Mouse (Mus musculus) midbrain, embryonic 13.5 days (tissue): Measurements from ENCODE around the gene Ttc24. TPM values are rescaled to one million over a fixed set of nuclear protein-coding genes. Genes with fewer than 3 reads are reported as not detected.

Experiments
- ATAC-seq: fragments of 200-750 bp; cut with Nextera tagmentation; 2 replicates; pipeline ENCODE4 v1.8.0; 2017; ENCODE audit warnings: mild to moderate bottlenecking, moderate TSS enrichment, moderate library complexity
- H3K27ac ChIP-seq: fragments of 300-500 bp; sonication (generic); 2 replicates; pipeline ENCODE4 v1.5.1; 2015; ENCODE audit warnings: inconsistent platforms, mild to moderate bottlenecking, moderate library complexity
- H3K27me3 ChIP-seq: fragments of 300-500 bp; sonication (generic); 2 replicates; pipeline ENCODE4 v1.6.1; 2015; ENCODE audit warnings: mild to moderate bottlenecking, inconsistent platforms
- H3K36me3 ChIP-seq: fragments of 300-500 bp; sonication (generic); 2 replicates; pipeline ENCODE4 v1.6.1; 2015; ENCODE audit warnings: mild to moderate bottlenecking, inconsistent platforms
- H3K4me1 ChIP-seq: fragments of 300-500 bp; sonication (generic); replicated peaks from 2 replicates; pipeline ENCODE4 v1.6.1; 2015; ENCODE audit warnings: inconsistent platforms
- H3K4me2 ChIP-seq: fragments of 300-500 bp; sonication (generic); replicated peaks from 2 replicates; pipeline ENCODE4 v1.6.1; 2015; ENCODE audit warnings: moderate library complexity, mild to moderate bottlenecking, inconsistent platforms
- H3K4me3 ChIP-seq: fragments of 300-500 bp; sonication (generic); replicated peaks from 2 replicates; pipeline ENCODE4 v1.5.1; 2015; ENCODE audit warnings: mild to moderate bottlenecking, inconsistent platforms
- H3K9ac ChIP-seq: fragments of 300-500 bp; sonication (generic); replicated peaks from 2 replicates; pipeline ENCODE4 v1.6.1; 2015; ENCODE audit warnings: mild to moderate bottlenecking, inconsistent platforms
- H3K9me3 ChIP-seq: fragments of 300-500 bp; sonication (generic); 2 replicates; pipeline ENCODE4 v1.6.1; 2016; ENCODE audit warnings: mild to moderate bottlenecking, inconsistent platforms
- WGBS: fragments of 180-500 bp; shearing (Covaris S2); methylation state at CpG from one replicate; pipeline ENCODE4 v1.1.7; 2015; 5-methylcytosine and 5-hydroxymethylcytosine counted together
- polyA plus RNA-seq: library from polyadenylated mRNA; unstranded; fragments of >200 nt; fragmentation: Nextera tagmentation; extraction: Ambion mirVana; gene quantifications from 2 replicates; pipeline ENCODE4 v1.2.1, GENCODE M21; 2015

Ttc24 gene
- polyA plus RNA-seq, 1 experiment from 2014 or later: not detected

- H3K9me3 ChIP-seq: no peaks in the 10 kb centered on the region
- H3K27me3 ChIP-seq: no peaks in the 10 kb centered on the region
- H3K4me2 ChIP-seq: no peak overlapping the region
- no peaks in the 10 kb centered on the region for H3K4me1 ChIP-seq
- no peak overlapping the region for H3K4me3 ChIP-seq
- ATAC-seq: no peak
- no peak overlapping the region for H3K9ac ChIP-seq
- WGBS: 91% methylated on average over 3 of the region's 3 CpGs
- no peak overlapping the region for H3K27ac ChIP-seq
- peaks cover 57% of the 10 kb centered on the region for H3K36me3 ChIP-seq
These were observed 22.1 kb upstream of the Ttc24 start for GRCm38 (mm10) chr3:88100251-88100650.

GRCm38 (mm10) chr3:88097666-88098065, 19.6 kb upstream of the Ttc24 start:
- ATAC-seq: no peak
- no peaks in the 10 kb centered on the region for H3K27me3 ChIP-seq
- no peak overlapping the region for H3K27ac ChIP-seq
- WGBS: 93% methylated on average over 6 of the region's 6 CpGs
- H3K9me3 ChIP-seq: no peaks in the 10 kb centered on the region
- no peak overlapping the region for H3K4me3 ChIP-seq
- peaks cover 48% of the 10 kb centered on the region for H3K36me3 ChIP-seq
- no peak overlapping the region for H3K9ac ChIP-seq
- no peak overlapping the region for H3K4me2 ChIP-seq
- no peaks in the 10 kb centered on the region for H3K4me1 ChIP-seq

DNA sequence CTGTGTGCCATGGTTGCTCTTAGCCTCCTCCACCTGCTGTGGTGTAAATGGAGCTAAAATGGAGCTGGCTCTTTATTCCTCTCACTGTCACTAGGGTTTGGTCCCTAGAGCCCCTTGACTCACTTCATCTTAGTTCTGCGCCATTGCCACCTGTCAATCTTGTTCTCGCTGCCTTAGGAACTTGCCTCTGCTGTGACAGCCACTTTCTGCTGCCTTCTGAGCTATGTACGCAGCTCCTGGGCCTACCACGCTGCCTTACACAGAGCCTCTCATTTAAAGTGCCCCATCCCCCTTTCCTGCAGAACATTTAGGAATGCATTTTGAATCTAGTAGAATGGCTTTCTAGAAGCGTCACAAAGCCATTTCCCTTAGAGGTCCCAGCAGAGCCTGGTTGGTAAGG, 16.0 kb upstream of the Ttc24 start:
- peaks cover 47% of the 10 kb centered on the region for H3K36me3 ChIP-seq
- 84% methylated on average over 5 of the region's 5 CpGs for WGBS
- no peak for ATAC-seq
- no peak overlapping the region for H3K4me3 ChIP-seq
- no peak overlapping the region for H3K27ac ChIP-seq
- H3K27me3 ChIP-seq: no peaks in the 10 kb centered on the region
- no peak overlapping the region for H3K4me2 ChIP-seq
- H3K9ac ChIP-seq: no peak overlapping the region
- H3K9me3 ChIP-seq: no peaks in the 10 kb centered on the region
- H3K4me1 ChIP-seq: no peaks in the 10 kb centered on the region

DNA sequence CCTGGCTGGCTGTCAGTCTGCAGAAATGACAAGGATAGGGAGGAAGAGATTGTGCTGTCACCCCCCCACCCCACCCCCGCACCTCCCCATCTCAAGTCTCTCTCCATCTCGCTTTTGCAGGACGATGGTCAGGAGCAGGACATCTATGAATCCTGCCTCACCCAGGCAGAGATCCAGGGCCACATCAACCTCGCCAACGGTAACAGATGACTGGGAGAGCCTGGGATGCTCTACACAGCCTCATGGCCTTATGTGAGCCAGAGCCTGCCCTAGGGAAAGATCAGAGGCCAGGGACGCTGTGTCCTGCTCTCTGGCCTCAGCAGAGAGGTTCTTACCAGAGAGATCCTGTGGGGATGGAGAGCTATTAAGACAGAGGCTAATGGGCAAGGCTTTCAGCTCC, 12.5 kb upstream of the Ttc24 start:
- Histone ChIP-seq H3K9me3 (no peaks in the 10 kb centered on the region), H3K27me3 (no peaks in the 10 kb centered on the region), H3K27ac (no peak overlapping the region), H3K4me3 (no peak overlapping the region), H3K36me3 (peaks cover 33% of the 10 kb centered on the region), H3K4me1 (no peaks in the 10 kb centered on the region), H3K4me2 (no peak overlapping the region), H3K9ac (no peak overlapping the region; the same call in 1 of the 2 replicates)
- WGBS: 95% methylated on average over 6 of the region's 6 CpGs
- ATAC-seq: no peak

DNA sequence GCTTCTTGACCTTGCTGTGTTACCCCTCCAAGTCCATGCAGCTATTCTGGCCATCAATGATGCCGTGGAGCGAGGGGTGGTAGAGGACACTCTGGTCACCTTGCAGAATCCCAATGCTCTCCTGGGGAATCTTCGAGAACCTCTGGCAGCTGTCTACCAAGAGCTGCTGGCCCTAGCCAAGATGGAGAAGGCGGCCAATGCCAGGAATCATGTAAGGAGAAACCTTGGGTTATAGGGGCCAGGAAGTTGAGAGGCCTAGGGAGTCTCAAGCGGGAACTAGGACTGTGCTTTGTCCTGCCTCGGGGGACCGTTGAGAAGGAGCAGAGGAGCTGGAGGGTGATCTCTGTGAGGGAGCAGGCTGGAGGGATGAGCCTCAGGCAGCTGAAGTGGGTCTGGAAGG, 12.0 kb upstream of the Ttc24 start:
- H3K4me1 ChIP-seq: no peaks in the 10 kb centered on the region
- H3K36me3 ChIP-seq: peaks cover 33% of the 10 kb centered on the region
- no peak overlapping the region for H3K27ac ChIP-seq
- no peaks in the 10 kb centered on the region for H3K9me3 ChIP-seq
- H3K9ac ChIP-seq: no peak overlapping the region
- no peaks in the 10 kb centered on the region for H3K27me3 ChIP-seq
- WGBS: 92% methylated on average over 7 of the region's 7 CpGs
- no peak for ATAC-seq
- H3K4me2 ChIP-seq: no peak overlapping the region
- no peak overlapping the region for H3K4me3 ChIP-seq

GRCm38 (mm10) chr3:88087688-88088087, 9.6 kb upstream of the Ttc24 start:
- no peak overlapping the region for H3K4me3 ChIP-seq
- H3K27me3 ChIP-seq: no peaks in the 10 kb centered on the region
- no peak for ATAC-seq
- no peak overlapping the region for H3K9ac ChIP-seq
- no peaks in the 10 kb centered on the region for H3K9me3 ChIP-seq
- H3K36me3 ChIP-seq: peaks cover 27% of the 10 kb centered on the region
- WGBS: 74% methylated on average over 1 of the region's 1 CpGs
- no peak overlapping the region for H3K27ac ChIP-seq
- H3K4me2 ChIP-seq: no peak overlapping the region
- H3K4me1 ChIP-seq: peaks cover 6% of the 10 kb centered on the region

GRCm38 (mm10) chr3:88085459-88085858, 7.4 kb upstream of the Ttc24 start:
- WGBS: 79% methylated on average over 2 of the region's 9 CpGs

DNA sequence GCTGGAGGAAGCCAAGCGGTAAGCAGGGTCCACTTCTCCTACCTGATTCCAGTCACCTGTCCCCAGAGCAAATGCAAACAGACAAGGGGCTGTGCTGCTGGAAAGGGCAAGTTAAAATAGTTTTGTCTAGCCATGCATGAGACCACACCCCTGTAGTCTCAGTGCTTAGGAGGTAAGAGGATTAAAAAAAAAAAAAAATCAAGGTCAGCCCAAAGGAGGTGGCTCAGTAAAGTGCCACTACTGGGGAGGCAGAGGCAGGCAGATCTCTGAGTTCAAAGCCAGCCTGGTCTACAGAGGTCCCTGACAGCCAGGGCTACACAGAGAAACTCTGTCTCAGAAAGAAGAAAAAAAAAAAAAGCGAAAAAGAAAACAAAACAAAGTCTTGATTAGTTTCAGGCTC, 5.9 kb upstream of the Ttc24 start:
- H3K4me2 ChIP-seq: no peak overlapping the region
- peaks cover 14% of the 10 kb centered on the region for H3K4me1 ChIP-seq
- 92% methylated on average over 2 of the region's 2 CpGs for WGBS
- no peak overlapping the region for H3K9ac ChIP-seq
- no peak for ATAC-seq
- H3K36me3 ChIP-seq: no peaks in the 10 kb centered on the region; the same call in 1 of the 2 replicates
- no peak overlapping the region for H3K27ac ChIP-seq
- H3K27me3 ChIP-seq: no peaks in the 10 kb centered on the region
- H3K9me3 ChIP-seq: no peaks in the 10 kb centered on the region
- H3K4me3 ChIP-seq: no peak overlapping the region

More at GRCm38 (mm10) chr3:88085459-88085858, 7.4 kb upstream of the Ttc24 start:
- H3K36me3 ChIP-seq: peaks cover 7% of the 10 kb centered on the region; the same call in 1 of the 2 replicates
- H3K9me3 ChIP-seq: no peaks in the 10 kb centered on the region
- H3K9ac ChIP-seq: no peak overlapping the region
- no peak overlapping the region for H3K4me2 ChIP-seq
- ATAC-seq: no peak
- no peak overlapping the region for H3K27ac ChIP-seq
- peaks cover 14% of the 10 kb centered on the region for H3K4me1 ChIP-seq
- no peak overlapping the region for H3K4me3 ChIP-seq
- no peaks in the 10 kb centered on the region for H3K27me3 ChIP-seq

DNA sequence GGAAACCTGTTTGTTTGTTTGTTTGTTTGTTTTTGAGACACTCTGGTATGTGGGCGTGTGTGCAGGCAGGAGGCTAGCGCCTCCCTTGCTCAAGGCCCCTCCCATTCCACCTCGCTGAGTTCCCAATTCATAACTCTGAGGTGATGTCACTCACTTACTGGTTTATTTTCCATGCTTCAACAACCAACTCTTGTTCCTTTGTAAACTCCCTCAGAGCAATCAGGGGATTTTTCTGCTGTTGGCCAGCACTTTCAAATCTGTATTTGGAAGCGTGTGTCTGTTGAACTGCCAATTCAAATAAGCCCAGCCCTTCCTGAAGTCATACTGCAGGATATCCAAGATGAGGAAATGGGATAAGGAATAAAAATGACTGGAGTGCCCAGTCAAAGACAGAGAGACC, 4.6 kb upstream of the Ttc24 start:
- Histone ChIP-seq H3K36me3 (no peaks in the 10 kb centered on the region), H3K4me3 (peak overlapping the region; percentile 54), H3K4me1 (peaks cover 14% of the 10 kb centered on the region), H3K9ac (no peak overlapping the region; the same call in 1 of the 2 replicates), H3K27me3 (0 out of 2 replicates have a peak, but pooled peaks cover 2% of the 10 kb centered on the region), H3K4me2 (peak overlapping the region; percentile 82), H3K9me3 (no peaks in the 10 kb centered on the region), H3K27ac (no peak overlapping the region)
- 14% methylated on average over 4 of the region's 4 CpGs for WGBS
- ATAC-seq: no peak

GRCm38 (mm10) chr3:88082224-88082618, 4.1 kb upstream of the Ttc24 start:
- 0 out of 2 replicates have a peak, but pooled peaks have one; percentile 10 for ATAC-seq
- peak overlapping the region; percentile 82 for H3K4me2 ChIP-seq
- WGBS: 4% methylated on average over 13 of the region's 13 CpGs
- H3K4me3 ChIP-seq: peak overlapping the region; percentile 54
- H3K9me3 ChIP-seq: no peaks in the 10 kb centered on the region
- peak overlapping the region; percentile 19; the same call in 1 of the 2 replicates for H3K9ac ChIP-seq
- no peaks in the 10 kb centered on the region for H3K36me3 ChIP-seq
- H3K27ac ChIP-seq: no peak overlapping the region
- H3K4me1 ChIP-seq: peaks cover 14% of the 10 kb centered on the region
- 0 out of 2 replicates have a peak, but pooled peaks cover 2% of the 10 kb centered on the region for H3K27me3 ChIP-seq

- H3K4me2 ChIP-seq: peak within 1 kb of the TSS; percentile 82
- 18% methylated on average over 33 of the region's 33 CpGs for WGBS
- 0 out of 2 replicates have a peak, but pooled peaks cover 2% of the 10 kb centered on the region for H3K27me3 ChIP-seq
- peaks cover 14% of the 10 kb centered on the region for H3K4me1 ChIP-seq
- no peaks in the 10 kb centered on the region for H3K36me3 ChIP-seq
- ATAC-seq: peak; percentile 94
- peak within 1 kb of the TSS; percentile 54 for H3K4me3 ChIP-seq
- peak within 1 kb of the TSS; percentile 50; the same call in 1 of the 2 replicates for H3K9ac ChIP-seq
- no peaks in the 10 kb centered on the region for H3K9me3 ChIP-seq
- H3K27ac ChIP-seq: peak within 1 kb of the TSS; percentile 57
These were observed 3.5 kb upstream of the Ttc24 start, which contains the start of gene Iqgap3 for GRCm38 (mm10) chr3:88081345-88082223. Iqgap3 (plus strand) TSS chr3:88081971.

DNA sequence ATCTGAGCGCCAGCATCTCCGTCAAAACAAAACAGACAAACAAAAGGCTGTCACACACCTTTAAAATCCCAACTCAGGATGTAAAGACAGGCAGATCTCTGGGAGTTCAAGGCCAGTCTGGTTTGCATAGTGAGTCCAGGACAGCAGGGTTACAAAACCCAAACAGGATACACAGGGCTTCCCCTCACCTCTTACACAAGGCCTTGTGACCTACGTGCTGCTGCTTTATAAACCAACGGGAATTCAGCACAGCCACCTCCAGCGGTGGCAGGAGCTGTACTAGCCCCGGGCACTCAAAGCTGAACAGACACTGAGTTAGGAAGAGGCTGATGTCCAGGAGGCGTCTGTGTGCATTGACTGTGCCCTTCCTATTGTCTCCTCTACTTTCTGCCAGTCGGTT, 663 bp downstream of the Ttc24 start:
- Histone ChIP-seq H3K9ac (no peak overlapping the region), H3K9me3 (no peaks in the 10 kb centered on the region), H3K4me1 (peaks cover 6% of the 10 kb centered on the region), H3K27ac (no peak overlapping the region), H3K36me3 (no peaks in the 10 kb centered on the region), H3K4me2 (no peak overlapping the region), H3K27me3 (0 out of 2 replicates have a peak, but pooled peaks cover 2% of the 10 kb centered on the region), H3K4me3 (no peak overlapping the region)
- ATAC-seq: no peak
- 41% methylated on average over 8 of the region's 8 CpGs for WGBS
